Mouse (Mus musculus): ENCODE measurements around the gene Shf.

The Shf gene

GRCm38 (mm10) chr2:122301921-122302573 lies 66.9 kb downstream of the Shf start:
- no peak for DNase-seq (ENCODE audit: low spot score)

DNA sequence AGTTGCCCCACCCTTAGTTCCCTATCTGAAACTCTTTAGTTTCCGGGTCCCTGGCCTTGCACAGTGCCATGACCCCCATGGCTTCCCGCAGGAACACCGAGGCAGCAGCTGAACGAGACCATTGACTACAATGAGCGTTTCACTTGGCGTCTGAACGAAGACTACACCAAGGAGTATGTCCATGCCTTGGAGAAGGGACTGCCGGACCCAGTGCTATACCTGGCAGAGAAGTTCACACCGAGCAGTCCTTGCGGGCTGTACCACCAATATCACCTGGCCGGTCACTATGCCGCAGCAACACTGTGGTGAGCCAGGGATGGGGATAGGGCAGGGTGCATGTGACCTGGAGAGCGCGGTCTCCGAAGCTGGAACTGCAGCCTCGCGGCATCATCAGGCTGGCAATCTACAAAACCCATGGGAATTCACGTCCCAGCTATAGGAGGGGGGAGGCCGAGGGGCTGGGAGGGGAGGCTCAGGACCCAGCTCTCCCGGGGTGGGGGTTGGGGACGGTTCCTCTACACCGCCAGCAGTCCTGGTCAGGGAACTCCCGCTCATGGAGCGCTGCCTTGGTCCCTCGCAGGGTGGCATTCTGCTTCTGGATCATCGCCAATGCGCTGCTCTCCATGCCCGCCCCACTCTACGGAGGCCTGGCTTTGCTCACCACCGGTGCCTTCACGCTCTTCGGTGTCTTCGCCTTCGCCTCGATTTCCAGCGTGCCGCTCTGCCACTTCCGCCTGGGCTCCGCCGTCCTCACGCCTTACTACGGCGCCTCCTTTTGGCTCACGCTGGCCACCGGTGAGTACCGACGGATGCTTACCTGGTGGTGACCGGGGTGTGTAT lies 67.7 kb downstream of the Shf start:
- DNase-seq (ENCODE audit: low spot score): no peak

- DNase-seq (ENCODE audit: low spot score): no peak
Observed at GRCm38 (mm10) chr2:122300656-122301020, 68.3 kb downstream of the Shf start.

- no peak for DNase-seq (ENCODE audit: low spot score)
Observed at GRCm38 (mm10) chr2:122299911-122300655, 68.9 kb downstream of the Shf start.

Data from ovary, postnatal 14 days (tissue).